Mouse (Mus musculus) E14TG2a.4 (cell line): ENCODE measurements at regions not wholly inside any gene's neighbourhood (a gene's known extent, or its start where the extent isn't known, plus 50 kb on each side); places are given as distances from the start of the nearest gene placed in this dataset.

ENCODE experiments used
- H3K27me3 ChIP-seq: 2 replicates; pipeline ENCODE4 v1.6.1; 2014; ENCODE audit warnings: low read length, control low read depth; ENCODE audit not compliant: insufficient read depth
- H3K36me3 ChIP-seq: 2 replicates; pipeline ENCODE4 v1.6.1; 2014; ENCODE audit warnings: low read length, control low read depth; ENCODE audit not compliant: insufficient read depth
- H3K4me1 ChIP-seq: replicated peaks from 2 replicates; pipeline ENCODE4 v1.6.1; 2014; ENCODE audit warnings: low read depth, low read length, control low read depth
- H3K4me3 ChIP-seq: replicated peaks from 2 replicates; pipeline ENCODE4 v1.5.1; 2014; ENCODE audit warnings: mild to moderate bottlenecking, low read length
- H3K9me3 ChIP-seq: 2 replicates; pipeline ENCODE4 v1.6.1; 2014; ENCODE audit warnings: low read length, control low read depth
- CTCF ChIP-seq: conservative IDR thresholded peaks from 2 replicates; pipeline ENCODE4 v1.5.1; 2014; ENCODE audit warnings: low read length
- NANOG ChIP-seq: IDR thresholded peaks from 2 replicates; pipeline ENCODE4 v1.6.1; 2014; ENCODE audit warnings: borderline replicate concordance, low read length, mixed read lengths
- POU5F1 ChIP-seq: IDR thresholded peaks from 2 replicates; pipeline ENCODE4 v1.6.1; 2014; ENCODE audit warnings: low read length, borderline replicate concordance

DNA sequence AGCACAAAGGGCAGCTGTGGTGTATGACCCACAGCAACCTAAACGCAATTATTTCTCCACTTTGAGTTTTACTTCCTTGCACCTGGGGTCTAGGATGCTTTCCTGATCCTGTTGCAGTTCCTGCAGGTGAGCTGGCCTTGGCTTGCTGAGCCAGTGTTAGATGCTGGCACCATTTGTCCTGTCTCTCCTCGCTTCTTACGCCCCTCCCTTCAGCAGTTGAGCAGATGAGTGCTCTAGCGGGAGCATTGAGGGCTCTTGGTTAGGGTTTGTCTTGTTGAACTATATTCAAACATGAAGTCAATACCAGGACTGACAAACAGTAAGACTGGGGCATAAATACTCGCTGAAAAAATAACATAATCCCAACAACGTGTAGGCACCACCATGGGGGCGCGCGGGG, 867.9 kb upstream of the Car8 start:
- H3K36me3 ChIP-seq: no peaks in the 10 kb centered on the region
- no peak for TF ChIP-seq POU5F1
- TF ChIP-seq NANOG: no peak
- TF ChIP-seq CTCF: no peak
- H3K27me3 ChIP-seq: peaks cover 10% of the 10 kb centered on the region
- peaks cover 25% of the 10 kb centered on the region for H3K4me1 ChIP-seq
- H3K9me3 ChIP-seq: peaks cover 10% of the 10 kb centered on the region
- no peak overlapping the region for H3K4me3 ChIP-seq

- Histone ChIP-seq H3K4me1 (peaks cover 20% of the 10 kb centered on the region), H3K4me3 (no peak overlapping the region), H3K27me3 (peaks cover 10% of the 10 kb centered on the region), H3K9me3 (peaks cover 10% of the 10 kb centered on the region), H3K36me3 (no peaks in the 10 kb centered on the region)
- no peak for TF ChIP-seq NANOG
- no peak for TF ChIP-seq CTCF
- TF ChIP-seq POU5F1: no peak
Measured at GRCm38 (mm10) chr4:9104657-9105056, 865.8 kb upstream of the Car8 start.

DNA sequence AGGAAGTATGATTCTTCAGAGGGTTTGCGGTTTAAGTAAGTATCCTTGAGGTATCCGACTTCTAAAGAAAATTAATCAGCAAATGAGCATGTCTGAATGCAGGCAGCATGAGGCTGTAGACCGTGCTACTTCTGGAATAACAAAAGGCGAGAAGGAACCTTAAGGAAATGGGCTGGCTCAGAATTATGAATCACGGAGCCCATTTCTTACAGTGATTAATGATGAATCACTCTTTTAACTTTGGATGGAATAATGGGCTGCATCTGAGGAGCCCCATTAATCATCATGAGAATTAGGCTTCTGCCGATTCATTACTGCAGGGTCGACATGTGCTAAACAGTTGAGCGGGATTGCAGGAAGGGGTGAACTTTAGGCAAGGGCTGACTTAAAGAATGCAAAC, 865.1 kb upstream of the Car8 start:
- Histone ChIP-seq H3K36me3 (no peaks in the 10 kb centered on the region), H3K27me3 (peaks cover 10% of the 10 kb centered on the region), H3K4me3 (no peak overlapping the region), H3K9me3 (peaks cover 10% of the 10 kb centered on the region), H3K4me1 (peaks cover 20% of the 10 kb centered on the region)
- TF ChIP-seq POU5F1: no peak

DNA sequence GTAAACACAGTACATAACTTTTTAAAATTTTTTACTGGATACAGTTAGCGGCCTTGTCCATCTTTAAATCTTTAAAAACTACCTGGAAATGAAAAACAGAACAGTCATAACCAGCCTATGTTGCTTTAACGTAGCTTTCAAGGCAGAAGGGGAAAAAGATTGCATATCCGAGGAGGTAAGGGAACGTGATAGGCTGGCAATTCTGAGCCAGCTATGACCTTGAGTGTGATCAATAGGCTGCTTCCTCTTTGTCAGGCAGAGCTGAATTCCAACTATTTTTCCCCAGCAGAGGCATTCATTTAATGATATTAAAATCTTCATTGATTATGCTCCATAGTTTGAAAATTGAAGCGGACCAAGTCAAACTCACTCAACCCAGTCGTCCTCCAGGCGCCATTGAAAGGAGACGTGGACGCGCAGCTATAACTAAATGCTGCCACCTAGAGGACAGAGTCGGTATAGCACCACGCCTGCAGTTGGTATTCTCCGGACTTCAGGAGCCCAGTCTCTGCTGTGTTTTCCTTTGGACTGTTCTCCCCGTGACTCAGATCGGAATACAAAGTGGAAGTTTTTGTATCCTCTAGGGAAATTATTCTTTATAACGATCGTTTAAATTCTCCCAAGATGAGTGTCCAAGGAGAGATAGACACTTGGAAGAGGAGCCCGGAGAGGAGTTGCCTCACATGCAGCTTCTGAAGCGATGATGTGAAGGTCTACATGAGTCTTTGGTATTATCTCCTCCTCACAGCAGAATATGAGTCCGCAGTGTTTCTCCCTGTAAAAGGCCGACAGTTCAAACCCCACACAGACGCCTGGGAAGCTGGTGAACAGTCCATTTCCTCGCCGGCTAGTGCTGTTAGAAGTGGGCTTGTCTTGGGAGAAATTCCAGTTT, 858.2 kb upstream of the Car8 start:
- no peaks in the 10 kb centered on the region for H3K9me3 ChIP-seq
- H3K27me3 ChIP-seq: peaks cover 13% of the 10 kb centered on the region
- TF ChIP-seq CTCF: peak; percentile 99
- TF ChIP-seq NANOG: no peak
- H3K36me3 ChIP-seq: no peaks in the 10 kb centered on the region
- no peak overlapping the region for H3K4me3 ChIP-seq
- peaks cover 17% of the 10 kb centered on the region for H3K4me1 ChIP-seq

DNA sequence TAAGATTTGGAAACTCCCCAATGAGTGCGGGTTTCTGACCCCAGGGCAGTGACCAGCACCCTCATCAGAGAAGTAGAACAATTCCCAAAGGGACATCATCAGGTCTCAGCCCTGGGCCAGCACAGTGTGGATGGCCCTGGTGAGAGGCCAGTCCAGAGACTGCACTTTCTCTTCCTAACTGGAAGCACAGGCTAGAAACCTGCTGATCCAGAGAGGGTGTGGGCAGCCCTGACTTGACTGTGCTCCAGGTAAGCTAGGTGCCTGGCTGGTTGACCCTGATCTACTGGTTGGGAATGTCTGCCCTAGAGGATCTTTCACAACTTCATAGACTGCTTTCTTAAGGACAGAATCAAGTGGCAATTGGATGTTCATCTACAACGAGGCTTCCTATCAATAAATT, 857.4 kb upstream of the Car8 start:
- Histone ChIP-seq H3K4me3 (no peak overlapping the region), H3K4me1 (peaks cover 17% of the 10 kb centered on the region), H3K36me3 (no peaks in the 10 kb centered on the region), H3K9me3 (no peaks in the 10 kb centered on the region), H3K27me3 (peaks cover 13% of the 10 kb centered on the region)
- TF ChIP-seq NANOG (no peak), POU5F1 (no peak), CTCF (no peak)

DNA sequence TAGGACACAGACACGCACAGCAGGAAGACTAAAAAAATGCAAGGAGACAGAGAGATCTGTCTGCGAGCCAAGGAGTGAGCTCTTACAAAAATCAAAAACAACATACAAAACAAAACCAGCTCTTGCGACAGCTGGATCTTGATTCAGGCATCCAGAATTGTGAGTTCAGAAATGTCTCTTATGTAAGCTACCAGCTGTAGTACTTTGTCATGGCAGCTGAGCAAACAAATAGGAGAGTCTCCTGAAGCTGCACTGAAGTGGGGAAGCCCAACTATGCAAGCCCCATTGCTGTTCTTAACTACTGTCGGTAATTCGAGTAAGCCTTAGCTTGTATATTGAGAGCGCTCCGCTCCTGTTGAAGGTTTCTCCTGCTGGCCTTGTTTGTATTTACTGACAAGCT, 856.8 kb upstream of the Car8 start:
- TF ChIP-seq NANOG (no peak), CTCF (no peak), POU5F1 (no peak)
- H3K36me3 ChIP-seq: no peaks in the 10 kb centered on the region
- H3K9me3 ChIP-seq: no peaks in the 10 kb centered on the region
- no peak overlapping the region for H3K4me3 ChIP-seq
- peaks cover 13% of the 10 kb centered on the region for H3K27me3 ChIP-seq
- peaks cover 17% of the 10 kb centered on the region for H3K4me1 ChIP-seq

DNA sequence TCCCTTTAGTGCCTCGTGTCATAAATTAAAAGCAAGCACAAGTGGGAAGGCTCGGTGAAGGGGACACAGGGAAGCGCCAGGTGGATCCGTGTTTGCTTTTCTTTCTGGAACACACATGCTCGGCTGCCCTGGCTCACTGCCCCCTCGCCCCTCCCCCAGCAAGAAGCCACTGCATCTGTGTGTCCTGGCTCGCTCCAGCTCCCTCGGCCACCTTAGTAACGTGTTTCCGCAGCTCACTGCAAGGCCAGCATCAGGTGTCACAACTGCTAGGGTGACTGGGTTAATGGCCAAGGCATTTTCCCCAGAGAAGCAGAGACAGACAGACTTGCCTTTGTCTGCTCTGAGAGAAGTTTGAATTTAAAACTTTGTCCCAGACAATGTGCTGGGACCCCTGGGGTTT, 855.7 kb upstream of the Car8 start:
- Histone ChIP-seq H3K4me1 (peaks cover 17% of the 10 kb centered on the region), H3K9me3 (no peaks in the 10 kb centered on the region), H3K36me3 (no peaks in the 10 kb centered on the region), H3K27me3 (peaks cover 13% of the 10 kb centered on the region), H3K4me3 (no peak overlapping the region)
- no peak for TF ChIP-seq POU5F1
- no peak for TF ChIP-seq CTCF
- TF ChIP-seq NANOG: no peak

DNA sequence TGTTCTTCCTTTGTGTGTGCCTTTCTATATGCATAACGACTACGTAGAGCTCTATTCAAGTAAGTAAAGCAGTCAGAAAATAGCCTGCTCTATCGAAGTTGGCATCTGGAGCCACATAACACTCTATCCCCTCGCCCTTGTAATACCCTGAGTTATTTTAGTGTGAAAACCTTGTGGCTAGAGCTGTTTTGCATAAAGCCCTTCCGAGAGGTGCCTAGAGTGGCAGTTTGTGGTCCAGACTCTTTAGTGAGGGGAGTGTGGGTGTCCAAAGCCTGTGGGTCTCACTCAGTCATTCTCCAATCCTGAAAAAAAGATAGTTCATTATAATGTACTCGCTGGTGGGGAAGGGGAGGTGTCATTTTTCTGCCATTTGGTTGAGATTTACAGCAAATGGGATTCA, 855.2 kb upstream of the Car8 start:
- no peak overlapping the region for H3K4me3 ChIP-seq
- no peaks in the 10 kb centered on the region for H3K36me3 ChIP-seq
- H3K9me3 ChIP-seq: no peaks in the 10 kb centered on the region
- H3K27me3 ChIP-seq: peaks cover 13% of the 10 kb centered on the region
- TF ChIP-seq CTCF: no peak
- no peak for TF ChIP-seq NANOG
- TF ChIP-seq POU5F1: no peak
- H3K4me1 ChIP-seq: peaks cover 17% of the 10 kb centered on the region

GRCm38 (mm10) chr4:9083526-9083925, 844.7 kb upstream of the Car8 start:
- TF ChIP-seq POU5F1: no peak
- no peak for TF ChIP-seq NANOG
- no peak for TF ChIP-seq CTCF
- Histone ChIP-seq H3K36me3 (no peaks in the 10 kb centered on the region), H3K4me1 (peaks cover 5% of the 10 kb centered on the region), H3K9me3 (no peaks in the 10 kb centered on the region), H3K4me3 (no peak overlapping the region), H3K27me3 (no peaks in the 10 kb centered on the region)
